Mouse (Mus musculus): ENCODE measurements at regions not wholly inside any gene's neighbourhood (a gene's known extent, or its start where the extent isn't known, plus 50 kb on each side); places are given as distances from the start of the nearest gene placed in this dataset.

GRCm38 (mm10) chr13:72938156-72938874 lies 309.7 kb downstream of the Irx2 start:
- no peak for DNase-seq (ENCODE audit: low spot score in 2 of 2)

GRCm38 (mm10) chr13:72947374-72948165 lies 312.7 kb upstream of the Irx4 start:
- DNase-seq (ENCODE audit: low spot score in 2 of 2): no peak

- DNase-seq (ENCODE audit: low spot score in 2 of 2): no peak
These were observed 301.4 kb upstream of the Irx4 start for GRCm38 (mm10) chr13:72958616-72959518.

- no peak for DNase-seq (ENCODE audit: low spot score in 2 of 2)
These were observed 299.0 kb upstream of the Irx4 start for GRCm38 (mm10) chr13:72961291-72961690.

GRCm38 (mm10) chr13:72972165-72972564 lies 288.1 kb upstream of the Irx4 start:
- no peak for DNase-seq (ENCODE audit: low spot score in 2 of 2)

- DNase-seq (ENCODE audit: low spot score in 2 of 2): no peak
These were observed 287.4 kb upstream of the Irx4 start for GRCm38 (mm10) chr13:72972894-72973293.

- DNase-seq (ENCODE audit: low spot score in 2 of 2): no peak
These were observed 283.1 kb upstream of the Irx4 start for GRCm38 (mm10) chr13:72977213-72977612.

- DNase-seq (ENCODE audit: low spot score in 2 of 2): no peak
These were observed 282.3 kb upstream of the Irx4 start for GRCm38 (mm10) chr13:72977971-72978370.

- DNase-seq (ENCODE audit: low spot score in 2 of 2): no peak
These were observed 281.3 kb upstream of the Irx4 start for GRCm38 (mm10) chr13:72978966-72979365.

GRCm38 (mm10) chr13:72992589-72993409 lies 267.5 kb upstream of the Irx4 start:
- DNase-seq (ENCODE audit: low spot score in 2 of 2): no peak

- no peak for DNase-seq (ENCODE audit: low spot score in 2 of 2)
These were observed 266.8 kb upstream of the Irx4 start for GRCm38 (mm10) chr13:72993410-72993858.

GRCm38 (mm10) chr13:72994538-72994937 lies 265.7 kb upstream of the Irx4 start:
- no peak for DNase-seq (ENCODE audit: low spot score in 2 of 2)

- DNase-seq (ENCODE audit: low spot score in 2 of 2): no peak
These were observed 251.3 kb upstream of the Irx4 start for GRCm38 (mm10) chr13:73008856-73009546.

- DNase-seq (ENCODE audit: low spot score in 2 of 2): no peak
These were observed 250.5 kb upstream of the Irx4 start for GRCm38 (mm10) chr13:73009547-73010475.

GRCm38 (mm10) chr13:73019181-73019580 lies 241.1 kb upstream of the Irx4 start:
- DNase-seq (ENCODE audit: low spot score in 2 of 2): no peak

- DNase-seq (ENCODE audit: low spot score in 2 of 2): no peak
These were observed 229.1 kb upstream of the Irx4 start for GRCm38 (mm10) chr13:73031217-73031616.

- DNase-seq (ENCODE audit: low spot score in 2 of 2): no peak
These were observed 227.2 kb upstream of the Irx4 start for GRCm38 (mm10) chr13:73033055-73033454.

- DNase-seq (ENCODE audit: low spot score in 2 of 2): no peak
These were observed 226.0 kb upstream of the Irx4 start for GRCm38 (mm10) chr13:73034065-73034831.

- DNase-seq (ENCODE audit: low spot score in 2 of 2): no peak
These were observed 225.4 kb upstream of the Irx4 start for GRCm38 (mm10) chr13:73034886-73035285.

All from spleen, postnatal 14 days (tissue).